Mouse (Mus musculus) limb, embryonic 11.5 days (tissue): ENCODE data around the gene Zbtb16. TPM values are rescaled to one million over a fixed set of nuclear protein-coding genes. Genes with fewer than 3 reads are reported as not detected.

ENCODE experiments used
- ATAC-seq: fragments of 200-750 bp; cut with Nextera tagmentation; 2 replicates; pipeline ENCODE4 v1.8.0; 2017; ENCODE audit warnings: low read depth; ENCODE audit not compliant: insufficient number of reproducible peaks, low FRiP score, low TSS enrichment
- DNase-seq: peaks from one replicate; pipeline ENCODE4 v3.0.0-alpha.2; 2015; ENCODE audit warnings: low spot score
- H3K27ac ChIP-seq: fragments of 300-500 bp; sonication (generic); replicated peaks from 2 replicates; pipeline ENCODE4 v1.5.1; 2014; ENCODE audit warnings: low read depth, mild to moderate bottlenecking, low read length
- H3K27me3 ChIP-seq: fragments of 300-500 bp; sonication (generic); 2 replicates; pipeline ENCODE4 v1.6.1; 2014; ENCODE audit warnings: mild to moderate bottlenecking, low read length, mixed read lengths; ENCODE audit not compliant: control insufficient read depth, insufficient read depth
- H3K36me3 ChIP-seq: fragments of 300-500 bp; sonication (generic); 2 replicates; pipeline ENCODE4 v1.6.1; 2014; ENCODE audit warnings: mild to moderate bottlenecking, low read length, moderate library complexity, mixed read lengths; ENCODE audit not compliant: control insufficient read depth, insufficient read depth
- H3K4me1 ChIP-seq: fragments of 300-500 bp; sonication (generic); 2 replicates; pipeline ENCODE4 v1.6.1; 2014; ENCODE audit warnings: low read length, mixed read lengths; ENCODE audit not compliant: control insufficient read depth, insufficient read depth
- H3K4me2 ChIP-seq: fragments of 300-500 bp; sonication (generic); 2 replicates; pipeline ENCODE4 v1.6.1; 2014; ENCODE audit warnings: low read depth, mild to moderate bottlenecking, moderate library complexity; ENCODE audit not compliant: severe bottlenecking
- H3K4me3 ChIP-seq: fragments of 300-500 bp; sonication (generic); 2 replicates; pipeline ENCODE4 v1.5.1; 2014; ENCODE audit warnings: low read depth, low read length
- H3K9ac ChIP-seq: fragments of 300-500 bp; sonication (generic); 2 replicates; pipeline ENCODE4 v1.6.1; 2014; ENCODE audit warnings: mild to moderate bottlenecking, low read length
- H3K9me3 ChIP-seq: fragments of 300-500 bp; sonication (generic); 2 replicates; pipeline ENCODE4 v1.6.1; 2016; ENCODE audit warnings: low read length; ENCODE audit not compliant: control insufficient read depth
- WGBS: fragments of 180-500 bp; shearing (Covaris S2); extraction: QIAGEN DNeasy Blood & Tissue Kit; methylation state at CpG from one replicate; pipeline ENCODE4 v1.1.7; 2014; 5-methylcytosine and 5-hydroxymethylcytosine counted together
- polyA plus RNA-seq: library from polyadenylated mRNA; unstranded; fragments of >200 nt; fragmentation: Nextera tagmentation; extraction: Ambion mirVana; gene quantifications from 2 replicates; pipeline ENCODE4 v1.2.1, GENCODE M21; 2014

Gene Zbtb16
- polyA plus RNA-seq, 1 experiment from 2014 or later = 5.9 TPM

DNA sequence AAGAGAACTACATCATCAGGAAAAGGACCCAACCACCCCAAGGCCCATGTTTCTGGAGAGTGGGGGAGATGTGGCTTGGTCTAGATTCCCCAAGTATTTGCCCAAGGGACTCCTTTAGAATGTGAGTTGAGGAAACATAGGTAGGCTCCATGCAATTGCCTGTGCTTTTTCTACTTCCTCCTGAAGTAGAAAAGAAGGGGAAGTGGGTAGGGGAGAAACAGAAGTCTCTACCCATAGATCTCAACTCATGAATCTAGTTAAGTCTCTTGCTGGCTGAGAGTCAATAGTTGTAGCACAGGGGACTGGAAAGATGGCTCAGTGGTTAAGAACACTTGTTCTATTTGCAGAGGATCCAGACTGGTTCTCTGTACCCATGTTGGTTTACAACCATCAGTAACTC, 164.2 kb downstream of the Zbtb16 start:
- no peak overlapping the region for H3K9ac ChIP-seq
- no peak overlapping the region for H3K27ac ChIP-seq
- peaks cover 30% of the 10 kb centered on the region for H3K4me1 ChIP-seq
- DNase-seq (no peak), ATAC-seq (no peak)
- no peak overlapping the region for H3K4me2 ChIP-seq
- H3K9me3 ChIP-seq = no peaks in the 10 kb centered on the region
- no peaks in the 10 kb centered on the region for H3K36me3 ChIP-seq
- H3K27me3 ChIP-seq = no peaks in the 10 kb centered on the region
- H3K4me3 ChIP-seq = no peak overlapping the region

DNA sequence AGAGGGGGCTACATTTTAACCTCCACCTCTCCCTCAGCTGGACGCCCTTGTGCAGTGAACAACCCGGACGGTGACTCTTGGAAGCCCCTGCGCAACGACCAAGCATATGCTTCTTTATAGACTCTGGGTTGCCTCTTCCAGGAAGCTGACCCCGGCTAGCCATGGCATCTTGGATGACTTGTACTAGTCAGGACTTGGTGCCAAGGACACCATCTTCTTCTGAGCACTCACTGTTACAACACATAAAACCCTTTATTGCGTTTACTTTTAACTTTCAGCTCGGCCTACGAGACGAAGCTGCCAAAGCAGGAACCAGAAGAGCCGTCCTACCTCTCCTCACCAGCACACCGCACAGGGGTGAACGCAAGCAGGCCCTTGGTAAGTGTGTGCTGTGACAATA, 165.9 kb downstream of the Zbtb16 start:
- DNase-seq = no peak
- no peak for ATAC-seq
- Histone ChIP-seq H3K4me1 (peaks cover 19% of the 10 kb centered on the region), H3K4me3 (no peak overlapping the region), H3K27ac (no peak overlapping the region), H3K27me3 (no peaks in the 10 kb centered on the region), H3K4me2 (no peak overlapping the region; the same call in 1 of the 2 replicates), H3K9ac (no peak overlapping the region), H3K9me3 (no peaks in the 10 kb centered on the region), H3K36me3 (no peaks in the 10 kb centered on the region)
- 90% methylated on average over 13 of the region's 13 CpGs for WGBS

DNA sequence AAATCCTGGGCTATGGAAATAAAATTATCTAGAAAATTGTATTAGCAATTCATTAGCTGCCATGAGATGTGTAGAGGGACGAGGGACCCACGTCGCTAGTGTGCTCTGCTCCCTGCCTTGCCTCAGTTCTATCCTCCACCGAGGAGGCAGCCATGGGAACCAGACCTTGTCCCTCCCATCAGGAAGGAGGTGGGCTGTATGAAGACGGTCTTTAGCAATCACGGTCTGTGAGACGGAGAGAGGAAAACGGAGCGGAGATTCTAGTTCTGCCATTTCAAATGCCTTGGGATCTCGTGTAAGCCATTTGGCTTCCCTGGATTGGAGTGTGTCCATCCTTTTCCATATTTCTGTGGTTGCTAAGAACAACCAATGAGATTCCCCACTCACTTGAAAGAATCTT, 166.3 kb downstream of the Zbtb16 start:
- Histone ChIP-seq H3K36me3 (no peaks in the 10 kb centered on the region), H3K4me1 (peaks cover 15% of the 10 kb centered on the region)
- WGBS = 87% methylated on average over 10 of the region's 10 CpGs

DNA sequence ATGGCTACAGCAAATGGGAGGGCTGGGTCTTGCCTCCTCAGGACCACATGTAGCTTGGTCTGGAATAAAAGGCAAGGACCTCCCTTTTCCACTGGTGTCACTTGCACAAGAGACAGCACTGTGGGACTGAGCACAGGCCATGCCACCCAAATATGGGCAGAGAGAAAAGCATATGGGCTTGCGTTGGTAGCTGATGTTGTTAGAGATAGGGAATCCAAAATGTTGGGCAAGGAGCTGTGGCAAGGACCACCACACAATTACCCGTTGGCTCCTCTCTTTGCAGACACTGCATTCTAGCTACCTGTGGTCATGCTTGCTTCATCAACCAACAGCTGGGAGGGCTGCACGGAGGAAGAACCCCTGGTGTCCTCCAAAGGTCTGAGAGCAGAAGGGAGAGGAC, 169.3 kb downstream of the Zbtb16 start:
- 93% methylated on average over 3 of the region's 3 CpGs for WGBS
- ATAC-seq = no peak

More for the DNA sequence above, 166.3 kb downstream of the Zbtb16 start:
- no peak overlapping the region for H3K4me3 ChIP-seq
- H3K4me2 ChIP-seq = no peak overlapping the region
- no peaks in the 10 kb centered on the region for H3K27me3 ChIP-seq
- H3K9ac ChIP-seq = no peak overlapping the region
- ATAC-seq = no peak
- no peaks in the 10 kb centered on the region for H3K9me3 ChIP-seq
- no peak for DNase-seq
- H3K27ac ChIP-seq = no peak overlapping the region

DNA sequence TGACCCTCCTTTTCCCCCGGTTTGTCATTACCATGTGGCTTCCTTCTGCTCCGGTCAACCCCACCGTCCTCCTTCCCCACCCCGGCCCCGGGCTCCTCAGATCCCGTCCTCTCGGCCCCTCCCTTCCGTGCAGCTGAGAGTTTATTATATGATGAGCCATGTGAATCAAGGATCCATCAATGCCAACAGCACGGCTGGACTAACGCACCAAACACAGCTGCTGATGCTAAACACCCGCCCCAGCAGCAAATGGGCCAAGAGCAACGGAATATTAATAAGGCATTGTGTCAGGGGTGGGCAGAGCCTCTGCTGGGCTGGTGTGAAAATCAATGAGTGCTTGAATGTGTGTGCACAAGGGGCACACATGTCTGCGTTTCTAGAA, 173.0 kb downstream of the Zbtb16 start:
- Histone ChIP-seq H3K4me2 (no peak overlapping the region), H3K4me3 (no peak overlapping the region), H3K9ac (no peak overlapping the region), H3K36me3 (no peaks in the 10 kb centered on the region), H3K27ac (no peak overlapping the region), H3K27me3 (no peaks in the 10 kb centered on the region), H3K4me1 (peaks cover 16% of the 10 kb centered on the region), H3K9me3 (peaks cover 3% of the 10 kb centered on the region; the same call in 1 of the 2 replicates)
- ATAC-seq (no peak), DNase-seq (no peak)
- 36% methylated on average over 13 of the region's 13 CpGs for WGBS

More for the DNA sequence above, 169.3 kb downstream of the Zbtb16 start:
- H3K9ac ChIP-seq = no peak overlapping the region
- no peaks in the 10 kb centered on the region for H3K36me3 ChIP-seq
- no peak overlapping the region for H3K4me2 ChIP-seq
- H3K4me1 ChIP-seq = peaks cover 15% of the 10 kb centered on the region
- H3K4me3 ChIP-seq = no peak overlapping the region
- H3K27ac ChIP-seq = no peak overlapping the region
- DNase-seq = no peak
- no peaks in the 10 kb centered on the region for H3K27me3 ChIP-seq
- no peaks in the 10 kb centered on the region for H3K9me3 ChIP-seq

DNA sequence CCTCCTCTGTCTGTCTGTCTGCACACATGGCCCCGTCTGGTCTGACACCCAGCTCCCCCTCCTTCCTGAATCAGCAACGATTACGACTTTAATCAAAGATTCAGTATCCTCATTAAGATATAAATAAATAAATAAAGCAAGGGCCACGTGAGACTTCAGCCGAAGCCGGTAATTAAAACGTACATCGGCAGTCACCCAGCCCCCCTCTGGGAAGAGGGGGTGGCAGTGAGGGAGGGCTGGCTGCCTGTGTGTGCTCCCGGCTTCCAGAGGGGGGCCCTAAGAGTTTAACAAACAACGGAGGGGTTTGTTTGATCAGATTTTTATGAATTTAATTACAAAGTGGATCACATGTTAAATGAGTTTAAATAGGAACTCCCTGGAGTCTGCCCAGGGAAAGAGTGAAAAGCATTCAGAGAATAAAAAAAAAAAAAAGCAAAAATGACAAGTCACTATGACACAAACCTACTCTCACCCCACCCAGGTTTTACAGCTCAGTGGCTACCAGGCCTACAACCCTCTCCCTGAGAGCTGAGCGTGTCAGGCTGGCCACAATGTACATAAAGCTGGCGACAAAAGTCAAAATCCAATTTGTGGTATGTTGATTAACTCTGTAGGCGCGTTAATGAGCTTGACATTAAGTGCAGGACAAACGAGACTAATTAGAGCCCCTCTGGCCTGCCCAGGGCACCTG, 173.5 kb downstream of the Zbtb16 start:
- no peak for ATAC-seq
- DNase-seq = no peak
- Histone ChIP-seq H3K4me1 (peaks cover 16% of the 10 kb centered on the region), H3K36me3 (no peaks in the 10 kb centered on the region), H3K9me3 (peaks cover 3% of the 10 kb centered on the region; the same call in 1 of the 2 replicates), H3K4me3 (no peak overlapping the region), H3K27me3 (no peaks in the 10 kb centered on the region), H3K4me2 (no peak overlapping the region), H3K9ac (no peak overlapping the region), H3K27ac (no peak overlapping the region)
- 24% methylated on average over 15 of the region's 15 CpGs for WGBS

DNA sequence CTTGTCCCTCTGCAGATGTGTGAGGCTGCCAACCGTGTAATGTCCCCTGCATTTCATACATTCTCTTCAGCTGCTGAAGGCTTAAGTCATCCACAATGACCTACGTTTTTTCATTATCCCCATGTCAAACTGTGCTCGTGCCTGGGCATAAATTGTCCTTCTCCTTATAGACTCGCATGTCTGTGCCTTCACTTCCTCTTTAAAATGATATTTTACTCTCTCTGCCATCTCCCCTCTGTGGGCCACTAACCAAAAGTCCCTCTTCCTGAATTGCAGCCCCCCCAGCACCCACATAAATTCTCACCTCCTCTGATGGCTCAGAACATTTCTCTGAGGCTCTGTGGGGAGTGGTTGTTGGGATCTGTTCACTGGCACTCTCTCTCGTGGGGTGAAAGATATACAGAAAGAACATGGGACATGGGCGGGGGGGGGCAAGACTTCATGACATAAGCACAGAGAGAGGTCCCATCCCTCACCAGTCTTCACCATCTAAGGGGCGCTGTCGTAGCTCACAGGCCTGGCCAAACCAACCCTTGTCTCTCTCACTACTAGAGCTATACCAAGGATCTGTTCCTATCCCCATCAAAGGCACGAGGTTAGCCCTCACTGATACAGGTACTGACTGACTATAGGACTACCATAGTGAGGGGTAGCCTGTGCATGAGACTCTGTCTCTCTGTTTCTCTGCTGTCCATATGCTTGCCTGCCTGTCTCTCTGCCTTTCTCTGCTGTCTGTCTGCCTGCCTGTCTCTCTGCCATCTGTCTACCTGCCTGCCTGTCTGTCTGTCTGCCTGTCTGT, 174.6 kb downstream of the Zbtb16 start:
- no peak for DNase-seq
- no peak overlapping the region for H3K27ac ChIP-seq
- no peak overlapping the region for H3K4me2 ChIP-seq
- H3K27me3 ChIP-seq = no peaks in the 10 kb centered on the region
- H3K4me3 ChIP-seq = no peak overlapping the region
- peaks cover 16% of the 10 kb centered on the region for H3K4me1 ChIP-seq
- H3K36me3 ChIP-seq = no peaks in the 10 kb centered on the region
- H3K9ac ChIP-seq = no peak overlapping the region
- H3K9me3 ChIP-seq = peaks cover 3% of the 10 kb centered on the region; the same call in 1 of the 2 replicates
- 71% methylated on average over 9 of the region's 9 CpGs for WGBS
- no peak for ATAC-seq

DNA sequence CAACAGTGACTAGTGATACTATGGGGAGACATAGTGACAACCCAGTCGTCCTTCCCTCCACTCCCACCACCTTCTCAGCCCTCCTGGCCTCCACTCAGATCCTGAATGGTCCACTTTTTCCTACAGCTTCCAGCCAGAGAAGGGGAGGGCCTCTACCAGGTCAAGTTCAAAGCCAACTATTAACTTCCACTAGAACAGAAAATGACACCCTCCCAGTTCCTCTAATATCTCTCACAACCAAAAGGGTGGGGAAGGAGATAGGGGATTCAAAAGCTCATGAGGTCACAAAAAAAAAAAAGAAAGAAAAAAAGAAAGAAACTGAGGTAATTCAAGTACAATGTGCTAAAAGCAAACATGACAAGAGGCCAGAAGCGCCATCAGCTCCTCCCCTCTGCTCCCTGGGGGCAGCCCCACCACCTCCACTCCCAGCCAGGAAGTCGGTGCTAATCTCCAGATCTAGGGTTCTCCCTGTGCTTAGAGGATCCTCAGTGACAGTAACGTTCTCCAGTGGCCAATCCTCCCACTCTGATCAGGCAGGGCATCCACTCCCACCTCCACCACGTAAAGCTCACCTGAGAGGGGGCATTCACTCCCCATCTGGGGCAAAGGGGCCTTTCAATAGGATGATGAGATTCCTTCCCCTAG, 180.4 kb downstream of the Zbtb16 start:
- Histone ChIP-seq H3K27me3 (no peaks in the 10 kb centered on the region), H3K4me1 (0 out of 2 replicates have a peak, but pooled peaks cover 4% of the 10 kb centered on the region), H3K9me3 (peaks cover 3% of the 10 kb centered on the region; the same call in 1 of the 2 replicates), H3K4me2 (no peak overlapping the region), H3K4me3 (no peak overlapping the region), H3K9ac (no peak overlapping the region), H3K27ac (no peak overlapping the region), H3K36me3 (no peaks in the 10 kb centered on the region)
- DNase-seq = no peak
- WGBS = 27% methylated on average over 5 of the region's 5 CpGs
- no peak for ATAC-seq
